Mouse (Mus musculus): ENCODE measurements at regions not wholly inside any gene's neighbourhood (a gene's known extent, or its start where the extent isn't known, plus 50 kb on each side); places are given as distances from the start of the nearest gene placed in this dataset.
A peak's percentile ranks its signal among the peaks of the same experiment; 100 is the strongest.

DNA sequence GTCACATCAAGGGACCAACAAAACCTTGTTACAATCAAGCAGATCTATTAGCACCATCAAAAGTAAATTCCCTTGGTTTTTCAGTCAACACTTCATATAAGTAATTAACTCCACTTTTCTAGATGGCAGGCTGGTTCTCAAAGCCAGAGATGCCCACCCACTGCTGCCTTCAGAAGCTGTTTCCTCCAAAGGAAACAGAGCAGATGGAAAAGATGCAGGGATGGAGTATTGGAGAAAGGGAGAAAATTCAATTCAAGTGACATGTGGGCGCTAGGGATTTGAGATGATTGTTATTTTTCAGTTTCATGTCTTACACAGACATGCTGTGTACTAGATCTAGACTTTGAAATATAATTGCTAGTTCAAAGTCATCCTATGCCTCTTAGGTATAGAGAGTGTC lies 705.1 kb downstream of the Edem1 start:
- no peak for DNase-seq (ENCODE audit: low read depth, low spot score)

- peak; percentile 31 for DNase-seq (ENCODE audit: low read depth, low spot score)
Measured at GRCm38 (mm10) chr6:109542980-109543976, 714.8 kb downstream of the Edem1 start.

- no peak for DNase-seq (ENCODE audit: low read depth, low spot score)
Measured at GRCm38 (mm10) chr6:109552316-109552715, 723.9 kb downstream of the Edem1 start.
